Mouse (Mus musculus) left cerebral cortex, adult 11 months (tissue): ENCODE measurements around the gene Fam43b.

ENCODE experiments used
- DNase-seq: peaks from one replicate; pipeline ENCODE4 v3.0.0; 2022; ENCODE audit warnings: low spot score

Gene Fam43b

DNA sequence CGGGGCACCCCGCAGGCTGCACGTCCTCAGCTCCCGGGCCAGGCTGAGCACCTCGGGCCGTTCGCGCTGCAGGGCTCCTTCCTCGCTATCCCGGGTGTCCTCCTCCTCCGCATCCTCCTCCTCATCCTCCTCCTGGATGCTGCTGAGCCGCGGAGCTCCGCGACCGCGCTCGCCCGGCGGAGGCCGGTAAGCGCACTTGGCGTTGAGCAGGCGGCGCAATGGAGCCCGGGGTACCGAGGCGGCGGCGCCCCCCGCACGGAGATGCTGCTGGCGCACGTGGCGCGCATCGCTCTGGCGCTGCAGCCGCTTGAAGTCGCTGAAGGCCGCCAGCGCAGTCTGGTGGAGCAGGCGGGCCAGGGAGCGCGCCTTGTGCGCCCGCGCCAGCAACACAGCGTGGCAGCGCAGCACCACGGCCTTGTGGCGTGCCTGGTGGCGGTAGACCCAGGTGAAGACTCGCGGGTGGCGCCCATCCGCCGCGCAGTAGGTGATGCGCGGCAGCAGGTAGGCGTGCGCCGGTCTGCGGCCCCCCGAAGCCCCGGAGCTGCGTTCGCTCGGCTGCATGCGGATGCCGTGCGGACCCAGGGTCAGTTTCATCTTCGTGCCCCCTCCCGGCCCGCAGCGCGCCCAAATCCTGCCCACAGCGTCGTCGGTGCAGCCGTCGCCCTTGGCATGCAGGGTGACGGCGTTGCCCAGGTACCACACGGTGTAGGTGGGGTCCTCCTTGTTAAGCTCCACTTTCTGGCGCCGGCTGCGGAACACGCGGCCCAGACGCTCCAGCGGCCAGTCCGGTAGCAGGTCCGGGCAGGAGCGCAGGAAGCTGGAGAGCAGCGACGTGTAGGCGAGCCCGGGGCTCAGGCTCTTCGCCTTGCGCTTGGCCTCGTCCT, 999 bp downstream of the Fam43b start:
- no peak for DNase-seq

DNA sequence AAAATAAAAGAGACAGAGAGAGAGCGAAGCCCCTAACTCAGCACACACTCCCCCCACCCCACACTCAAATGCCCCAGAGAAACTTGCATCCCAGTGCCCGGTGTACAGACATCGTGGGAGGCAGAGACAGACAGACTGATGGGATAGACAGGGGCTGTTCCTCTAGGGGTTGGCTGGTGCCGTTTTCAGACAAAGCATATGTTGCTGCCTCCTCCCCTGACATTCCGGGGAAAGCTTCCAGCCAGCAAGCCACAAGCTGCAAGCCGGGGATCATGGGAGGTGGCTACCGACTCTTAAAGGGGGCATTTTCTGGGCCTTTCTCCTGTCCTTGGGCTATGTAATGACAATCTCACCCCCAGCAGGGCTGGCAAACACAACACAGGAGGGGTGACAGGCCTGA, 2.6 kb downstream of the Fam43b start:
- DNase-seq = no peak

GRCm38 (mm10) chr4:138383789-138384188, 12.5 kb downstream of the Fam43b start:
- no peak for DNase-seq

- no peak for DNase-seq
Observed at GRCm38 (mm10) chr4:138382462-138382861, 13.9 kb downstream of the Fam43b start.

DNA sequence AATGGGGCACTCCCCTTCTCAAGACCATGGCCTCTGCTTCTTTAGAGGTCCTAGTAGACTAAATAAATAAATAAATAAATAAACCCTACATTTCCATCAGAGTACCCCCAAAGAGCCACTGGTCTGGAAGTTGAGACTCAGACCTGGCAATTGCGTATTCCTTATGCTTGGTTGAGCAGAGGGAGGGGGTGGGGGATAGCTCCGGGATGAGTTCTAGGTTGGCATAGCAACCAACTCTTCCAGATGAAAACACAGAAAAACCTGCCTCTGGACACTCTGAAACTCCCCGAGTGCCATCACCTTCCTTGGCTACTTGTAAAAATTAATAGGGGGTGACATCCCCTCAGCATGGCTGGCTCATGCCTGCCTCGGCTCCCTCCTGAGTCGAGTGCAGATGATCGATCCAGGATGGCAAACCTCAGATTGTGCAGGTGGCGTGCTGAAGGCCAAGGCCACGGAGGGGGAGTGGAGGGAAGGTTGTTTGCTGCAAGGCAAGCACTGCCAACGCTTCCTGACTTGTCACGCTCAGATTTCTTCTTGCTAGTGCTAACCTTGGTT, 16.1 kb downstream of the Fam43b start:
- DNase-seq = no peak

DNA sequence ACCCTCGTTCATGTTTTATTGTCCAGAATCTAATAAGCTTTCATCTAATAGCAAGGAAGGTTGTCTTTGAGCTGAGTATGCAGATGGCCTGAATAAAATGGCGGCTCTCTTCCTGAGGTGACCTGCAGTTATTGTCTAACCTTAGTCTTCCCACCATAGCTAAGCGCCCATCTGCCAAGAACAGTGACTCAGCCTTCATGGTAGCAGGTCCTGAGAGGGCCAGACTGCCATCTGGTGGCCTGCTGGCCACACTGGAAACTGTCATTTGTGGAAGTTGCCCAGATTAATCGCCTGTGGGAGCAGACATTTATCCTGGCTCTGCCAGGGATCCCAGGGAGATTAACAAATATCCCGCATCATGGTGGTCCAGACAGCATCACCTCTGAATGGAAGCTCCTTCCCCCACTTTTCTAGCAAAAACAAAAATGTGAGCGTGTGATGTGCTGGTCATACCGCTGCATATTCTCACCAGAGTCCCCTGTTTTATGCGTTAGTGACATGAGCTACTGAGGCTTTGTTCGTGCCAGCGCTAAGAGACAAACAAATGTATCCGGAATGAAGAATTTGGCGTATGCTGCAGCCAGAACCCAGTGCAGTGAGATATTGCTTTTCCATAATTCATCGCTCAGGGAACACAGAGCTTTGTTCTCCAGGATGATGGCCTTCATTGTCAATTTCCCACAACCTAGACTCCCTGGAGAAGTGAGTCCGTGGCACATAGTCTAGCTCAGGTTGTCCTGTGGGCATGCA, 17.1 kb downstream of the Fam43b start:
- peak; percentile 62 for DNase-seq

GRCm38 (mm10) chr4:138377526-138377925, 18.8 kb downstream of the Fam43b start:
- no peak for DNase-seq

DNA sequence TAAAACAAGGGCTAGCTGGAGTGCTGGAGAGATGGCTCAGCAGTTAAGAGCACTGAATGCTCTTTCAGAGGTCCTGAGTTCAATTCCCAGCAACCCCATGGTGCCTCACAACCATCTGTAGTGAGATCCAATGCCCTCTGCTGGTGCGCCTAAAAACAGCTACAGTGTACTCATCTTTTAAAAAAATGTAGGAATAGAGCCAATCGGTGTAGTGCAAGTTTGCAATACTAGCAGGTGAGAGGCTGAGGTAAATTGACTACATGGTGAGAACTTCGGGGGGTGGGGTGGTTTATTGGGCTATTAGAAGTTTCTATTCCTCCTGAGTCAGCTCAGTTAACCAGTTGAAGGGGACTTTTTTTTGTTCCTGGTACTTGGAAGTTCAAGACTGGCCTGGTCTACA, 21.2 kb downstream of the Fam43b start:
- DNase-seq = no peak

- no peak for DNase-seq
Observed at GRCm38 (mm10) chr4:138370996-138371516, 25.3 kb downstream of the Fam43b start.

DNA sequence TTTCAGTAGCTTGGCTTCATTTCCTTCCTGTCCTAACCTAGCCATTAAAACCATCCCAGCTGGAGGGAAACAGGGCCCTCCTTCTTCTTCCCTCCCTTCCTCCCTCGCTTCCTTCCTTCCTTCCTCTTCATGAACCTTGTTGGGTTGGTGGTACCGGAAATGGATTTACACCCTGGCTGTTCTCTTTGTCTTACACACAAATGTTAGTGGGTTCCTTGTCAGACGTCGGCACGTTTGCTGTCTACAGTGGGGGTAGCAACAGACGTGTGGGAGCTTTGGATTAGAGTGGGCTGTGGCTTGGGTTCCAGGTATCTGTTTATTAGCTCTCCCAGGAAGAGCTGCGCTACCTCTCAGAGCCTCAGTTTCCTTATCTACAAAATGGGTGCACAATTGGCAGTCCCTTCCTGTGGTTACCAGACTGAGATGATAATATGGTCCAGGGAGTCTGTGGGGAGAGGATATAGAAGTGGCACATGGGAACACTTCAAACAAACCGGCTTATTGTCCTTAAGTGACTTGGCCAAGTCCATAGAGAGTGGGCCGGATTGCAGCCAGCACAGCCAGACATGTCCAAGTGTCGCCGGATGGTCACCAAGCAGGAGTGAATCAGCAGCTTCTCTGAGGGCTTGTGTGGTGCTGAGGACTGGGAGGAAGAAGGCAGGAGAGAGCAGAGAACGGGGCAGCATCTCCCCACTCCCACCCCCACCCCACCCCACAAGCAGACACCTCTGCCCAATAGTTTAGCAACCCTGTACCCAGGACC, 27.6 kb downstream of the Fam43b start:
- no peak for DNase-seq

DNA sequence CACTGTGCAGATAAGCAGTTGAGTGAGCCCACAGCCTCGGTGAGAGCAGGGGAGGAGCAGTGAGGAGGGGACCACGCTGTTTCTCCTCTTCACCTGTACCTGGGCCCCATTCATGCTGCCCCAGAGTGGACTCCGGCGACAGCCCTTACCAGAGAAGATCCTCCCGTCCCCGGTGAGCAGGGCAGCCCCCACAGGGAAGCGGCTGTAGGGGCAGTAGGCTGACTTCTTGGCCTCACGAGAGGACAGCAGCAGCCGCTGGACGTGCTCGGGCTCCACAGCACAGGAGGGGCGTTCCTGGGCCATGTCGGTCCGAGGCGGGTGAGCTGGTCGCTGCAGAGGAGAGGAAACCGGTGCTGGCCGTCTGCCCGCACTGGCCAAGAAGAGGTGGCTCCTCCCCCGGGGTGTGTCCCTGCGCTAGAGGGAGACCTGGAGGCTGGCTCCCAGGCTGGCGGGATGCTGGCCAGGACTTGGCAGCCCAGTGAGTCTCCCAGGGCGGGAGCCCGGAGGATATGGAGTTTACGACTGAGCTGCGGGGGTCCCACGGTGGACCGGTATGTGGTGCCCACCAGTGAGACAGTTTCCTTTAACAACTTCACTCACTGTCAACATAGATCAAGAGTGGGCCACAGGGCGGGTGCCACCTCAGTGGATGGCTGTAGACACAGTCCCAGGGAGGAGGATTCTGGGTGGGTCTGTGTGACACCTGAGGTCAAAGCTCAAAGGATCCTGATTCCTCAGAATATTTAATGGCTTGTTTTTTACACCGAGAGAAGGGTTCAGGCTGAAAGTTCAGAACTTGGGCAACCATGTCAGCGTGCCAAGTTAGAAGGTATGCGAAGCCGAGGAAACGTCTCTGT, 28.5 kb downstream of the Fam43b start, which contains the start of gene Cda:
Cda (minus strand) TSS at position 352 of the 857 bp plus-strand sequence.
- DNase-seq = no peak

DNA sequence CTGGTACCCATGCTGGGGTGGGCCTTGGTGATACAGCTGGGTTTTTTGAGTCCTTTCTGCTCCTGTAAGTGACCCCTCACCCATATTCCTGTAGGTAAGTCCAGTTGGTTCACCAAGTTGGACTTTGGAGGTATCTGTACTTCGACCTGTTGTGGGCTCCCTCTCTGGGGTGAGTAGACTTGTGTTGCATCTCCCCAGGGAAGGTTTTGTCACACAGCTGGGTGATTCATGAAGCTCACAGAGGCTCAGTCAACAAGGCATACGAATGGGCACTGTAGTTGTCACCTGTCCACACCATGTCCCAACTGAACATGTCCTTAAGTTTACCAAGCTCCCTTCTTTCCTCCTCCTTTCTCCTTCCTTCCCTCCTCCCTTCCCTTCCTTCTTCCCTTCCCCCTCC, 29.8 kb downstream of the Fam43b start:
- DNase-seq = no peak

DNA sequence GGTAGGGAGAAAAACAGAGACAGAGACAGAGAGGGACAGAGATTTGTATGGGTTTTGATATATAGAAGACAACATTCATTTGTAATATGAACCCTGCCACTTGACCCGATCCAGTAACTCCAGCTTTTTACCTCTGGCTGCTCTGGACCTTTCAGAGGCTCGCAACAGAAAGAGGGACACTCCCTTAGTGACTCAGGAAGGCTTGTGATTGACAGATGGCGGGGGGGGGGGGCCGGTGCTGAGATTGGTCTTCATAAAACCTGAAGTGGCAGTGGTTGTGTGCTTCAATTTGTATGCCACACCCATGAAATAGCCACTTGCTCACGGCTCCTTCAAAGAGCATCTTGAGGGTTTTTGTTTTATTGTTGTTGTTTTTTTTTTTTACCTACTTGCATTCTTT, 32.8 kb downstream of the Fam43b start:
- no peak for DNase-seq

- no peak for DNase-seq
Observed at GRCm38 (mm10) chr4:138362883-138363282, 33.4 kb downstream of the Fam43b start.

DNA sequence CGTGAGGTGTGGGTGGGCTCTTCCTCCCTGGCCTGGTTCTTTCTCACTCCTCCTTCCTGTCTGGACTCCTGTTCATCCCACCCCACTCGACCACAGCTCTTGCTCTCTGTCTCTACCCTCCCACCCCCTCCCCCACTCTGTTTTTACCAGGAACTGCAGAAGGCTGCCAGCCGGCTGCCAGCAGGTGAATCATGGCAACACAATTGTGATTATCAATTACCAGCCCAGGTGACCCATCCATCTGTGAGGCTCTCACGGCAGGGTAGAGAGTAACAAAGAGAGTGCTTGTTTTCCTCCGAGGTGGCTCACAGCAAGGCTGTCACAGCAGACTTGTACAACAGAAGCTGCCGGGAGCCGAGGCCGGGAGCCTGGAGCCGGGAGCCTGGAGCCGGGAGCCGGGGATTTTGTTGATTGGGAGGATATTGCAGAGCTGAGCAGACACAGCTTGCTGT, 34.9 kb downstream of the Fam43b start:
- no peak for DNase-seq

GRCm38 (mm10) chr4:138358176-138358575, 38.2 kb downstream of the Fam43b start:
- no peak for DNase-seq

DNA sequence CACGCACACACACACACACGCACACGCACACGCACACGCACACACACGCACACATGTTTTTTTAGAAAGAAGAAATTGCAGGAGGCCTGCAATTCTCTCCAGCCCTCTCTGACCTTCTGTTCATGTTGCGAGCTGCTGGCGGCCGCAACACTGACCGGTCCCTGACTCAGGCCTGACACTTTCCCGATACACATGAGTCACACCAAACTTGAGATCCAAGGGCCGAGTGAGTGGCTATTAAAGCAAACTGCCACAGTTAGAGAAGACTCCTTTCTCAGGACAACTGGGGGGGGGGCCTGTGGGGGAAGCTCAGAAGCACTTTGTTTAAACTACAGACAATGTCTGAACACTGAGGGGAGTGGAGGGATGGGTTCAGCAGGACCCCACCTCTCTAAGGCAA, 39.8 kb downstream of the Fam43b start:
- no peak for DNase-seq

GRCm38 (mm10) chr4:138356141-138356540, 40.2 kb downstream of the Fam43b start:
- no peak for DNase-seq

GRCm38 (mm10) chr4:138355496-138355895, 40.8 kb downstream of the Fam43b start:
- no peak for DNase-seq

DNA sequence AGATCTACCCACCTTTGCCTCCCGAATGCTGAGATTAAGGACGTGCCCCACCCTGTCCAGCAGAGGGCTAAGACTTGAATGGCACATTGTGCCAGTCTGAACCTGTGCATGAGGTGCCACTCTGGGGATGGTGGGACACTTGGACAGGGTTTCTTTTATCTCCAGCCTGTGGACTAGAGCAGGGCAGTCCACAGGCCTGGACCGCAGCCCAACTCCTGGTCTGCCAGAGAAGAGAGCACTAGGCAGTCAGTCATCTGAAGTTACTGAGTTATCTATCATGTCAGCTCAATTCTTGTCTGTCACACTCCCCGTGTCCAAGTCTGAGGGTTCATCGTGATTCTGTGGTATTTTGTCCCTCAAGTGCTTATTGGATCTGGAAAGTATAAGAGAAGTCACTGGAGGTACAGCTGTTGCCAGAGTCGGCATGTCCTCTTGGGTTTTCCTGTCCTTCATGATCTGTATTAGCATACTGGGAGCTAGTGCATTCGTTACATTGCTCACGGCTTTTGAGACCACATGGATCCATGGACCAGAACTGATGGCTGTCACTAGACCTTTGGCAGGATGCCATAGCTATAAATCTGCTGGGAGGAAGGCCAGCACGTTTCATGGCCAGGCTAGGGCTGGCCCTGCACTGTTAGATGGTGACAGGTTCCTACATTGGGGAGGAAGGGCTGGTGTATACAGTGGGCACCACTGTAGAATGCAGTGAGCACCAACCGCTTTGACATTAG, 42.7 kb downstream of the Fam43b start:
- DNase-seq = no peak
